Mouse (Mus musculus) brain, embryonic 18.5 days (tissue): ENCODE results near the gene Gm17018.

ENCODE experiments used
- DNase-seq: peaks from one replicate; pipeline ENCODE4 v3.0.0-alpha.2; 2012; ENCODE audit warnings: low read depth, low spot score

The Gm17018 gene

GRCm38 (mm10) chr19:45622144-45622543 lies 61.7 kb downstream of the Gm17018 start:
- DNase-seq: no peak

DNA sequence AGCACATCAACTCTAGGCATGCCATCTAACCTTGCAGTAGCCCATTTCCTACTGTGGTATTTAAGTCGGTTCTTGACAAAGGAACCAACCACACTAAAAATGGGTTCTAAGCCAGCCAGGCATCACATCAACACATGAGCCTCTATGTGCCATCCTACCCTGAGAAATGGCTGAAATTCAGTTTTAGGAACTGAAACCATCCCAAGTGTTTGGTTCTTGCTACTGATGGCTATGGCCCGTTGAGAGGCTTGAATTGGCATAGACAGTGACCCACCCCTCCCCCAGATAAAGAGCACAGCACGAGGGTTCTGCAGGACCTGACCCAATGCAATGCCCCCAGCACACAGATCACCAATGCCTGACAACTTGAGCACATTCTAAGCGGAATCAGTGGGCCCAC lies 63.3 kb downstream of the Gm17018 start:
- DNase-seq: no peak

- no peak for DNase-seq
Observed at GRCm38 (mm10) chr19:45627036-45627435, 66.6 kb downstream of the Gm17018 start.

GRCm38 (mm10) chr19:45628649-45629048 lies 68.2 kb downstream of the Gm17018 start:
- no peak for DNase-seq

- DNase-seq: no peak
Observed at GRCm38 (mm10) chr19:45629219-45629618, 68.8 kb downstream of the Gm17018 start.
